Mouse (Mus musculus) splenic B cell, adult 2 months (primary cell): ENCODE data around the gene Dmtf1.
A peak's percentile ranks its signal among the peaks of the same experiment; 100 is the strongest.
"Not testable (repeated sequence)": the region's sequence is repeated elsewhere in the genome, so short reads cannot be mapped to it uniquely, and the experiment has no call there.

ENCODE experiments used
- DNase-seq: peaks from one replicate; pipeline ENCODE4 v3.0.0-alpha.2; 2011; ENCODE audit warnings: low read depth, low spot score
- H3K27me3 ChIP-seq: 2 replicates; pipeline ENCODE4 v1.6.1; 2012; ENCODE audit warnings: mild to moderate bottlenecking, low read length, moderate library complexity, mixed read lengths; ENCODE audit not compliant: control insufficient read depth, poor library complexity, insufficient read depth, severe bottlenecking
- H3K36me3 ChIP-seq: 2 replicates; pipeline ENCODE4 v1.6.1; 2012; ENCODE audit warnings: mild to moderate bottlenecking, low read length, moderate library complexity, mixed read lengths; ENCODE audit not compliant: control insufficient read depth, poor library complexity, insufficient read depth, severe bottlenecking

Dmtf1 gene

GRCm38 (mm10) chr5:9161456-9162041, at the start of gene Dmtf1:
Gene Dmtf1, minus strand, starts transcription at chr5:9161776.
- peak; percentile 96 for DNase-seq
- 0 out of 2 replicates have a peak, but pooled peaks cover 4% of the 10 kb centered on the region for H3K36me3 ChIP-seq
- H3K27me3 ChIP-seq: no peaks in the 10 kb centered on the region

GRCm38 (mm10) chr5:9186467-9186866, 24.9 kb upstream of the Dmtf1 start:
- Histone ChIP-seq H3K36me3 (no peaks in the 10 kb centered on the region), H3K27me3 (no peaks in the 10 kb centered on the region)
- no peak for DNase-seq

GRCm38 (mm10) chr5:9173295-9173694, 11.7 kb upstream of the Dmtf1 start:
- no peaks in the 10 kb centered on the region for H3K27me3 ChIP-seq
- H3K36me3 ChIP-seq: no peaks in the 10 kb centered on the region
- peak; percentile 70 for DNase-seq

GRCm38 (mm10) chr5:9169328-9170005, 7.9 kb upstream of the Dmtf1 start:
- peak; percentile 60 for DNase-seq
- H3K27me3 ChIP-seq, H3K36me3 ChIP-seq: not testable (repeated sequence)

- no peak for DNase-seq
- no peaks in the 10 kb centered on the region for H3K36me3 ChIP-seq
- H3K27me3 ChIP-seq: no peaks in the 10 kb centered on the region
Measured at GRCm38 (mm10) chr5:9166366-9166765, 4.8 kb upstream of the Dmtf1 start.

GRCm38 (mm10) chr5:9165151-9165550, 3.6 kb upstream of the Dmtf1 start:
- DNase-seq, H3K27me3 ChIP-seq, H3K36me3 ChIP-seq: not testable (repeated sequence)

- Histone ChIP-seq H3K36me3 (no peaks in the 10 kb centered on the region), H3K27me3 (no peaks in the 10 kb centered on the region)
- DNase-seq: no peak
Measured at GRCm38 (mm10) chr5:9163411-9163810, 1.8 kb upstream of the Dmtf1 start.

GRCm38 (mm10) chr5:9162088-9162487, 512 bp upstream of the Dmtf1 start:
- no peak for DNase-seq
- Histone ChIP-seq H3K27me3 (no peaks in the 10 kb centered on the region), H3K36me3 (no peaks in the 10 kb centered on the region)

- Histone ChIP-seq H3K27me3 (no peaks in the 10 kb centered on the region), H3K36me3 (0 out of 2 replicates have a peak, but pooled peaks cover 4% of the 10 kb centered on the region)
- peak; percentile 33 for DNase-seq
Measured at GRCm38 (mm10) chr5:9160831-9161455, 633 bp downstream of the Dmtf1 start.

- Histone ChIP-seq H3K36me3 (0 out of 2 replicates have a peak, but pooled peaks cover 4% of the 10 kb centered on the region), H3K27me3 (no peaks in the 10 kb centered on the region)
- DNase-seq: no peak
Measured at GRCm38 (mm10) chr5:9157336-9157735, 4.2 kb downstream of the Dmtf1 start.

- Histone ChIP-seq H3K36me3 (0 out of 2 replicates have a peak, but pooled peaks cover 4% of the 10 kb centered on the region), H3K27me3 (no peaks in the 10 kb centered on the region)
- DNase-seq: no peak
Measured at GRCm38 (mm10) chr5:9156746-9157145, 4.8 kb downstream of the Dmtf1 start.

GRCm38 (mm10) chr5:9149273-9149850, 12.2 kb downstream of the Dmtf1 start:
- DNase-seq: no peak

GRCm38 (mm10) chr5:9142376-9142775, 19.2 kb downstream of the Dmtf1 start:
- DNase-seq: no peak

More at GRCm38 (mm10) chr5:9149273-9149850, 12.2 kb downstream of the Dmtf1 start:
- no peaks in the 10 kb centered on the region for H3K36me3 ChIP-seq
- no peaks in the 10 kb centered on the region for H3K27me3 ChIP-seq

GRCm38 (mm10) chr5:9140724-9141123, 20.9 kb downstream of the Dmtf1 start:
- DNase-seq: no peak
- Histone ChIP-seq H3K27me3 (no peaks in the 10 kb centered on the region), H3K36me3 (peaks cover 8% of the 10 kb centered on the region; the same call in 1 of the 2 replicates)

More at GRCm38 (mm10) chr5:9142376-9142775, 19.2 kb downstream of the Dmtf1 start:
- Histone ChIP-seq H3K36me3 (peaks cover 6% of the 10 kb centered on the region; the same call in 1 of the 2 replicates), H3K27me3 (no peaks in the 10 kb centered on the region)

- Histone ChIP-seq H3K36me3 (peaks cover 11% of the 10 kb centered on the region), H3K27me3 (no peaks in the 10 kb centered on the region)
- DNase-seq: no peak
Measured at GRCm38 (mm10) chr5:9135588-9135987, 26.0 kb downstream of the Dmtf1 start.
